Mouse (Mus musculus) embryonic fibroblast, embryonic 13.5 days (primary cell): ENCODE results near the gene Rnh1. TPM values are rescaled to one million over a fixed set of nuclear protein-coding genes. Genes with fewer than 3 reads are reported as not detected.

Source experiments
- H3K27ac ChIP-seq: 2 replicates; pipeline ENCODE4 v1.5.1; 2012; ENCODE audit warnings: low read length, control low read depth, inconsistent platforms; ENCODE audit not compliant: insufficient read depth
- H3K4me1 ChIP-seq: 2 replicates; pipeline ENCODE4 v1.6.1; 2011; ENCODE audit warnings: low read length; ENCODE audit not compliant: control insufficient read depth, insufficient read depth
- H3K4me3 ChIP-seq: 2 replicates; pipeline ENCODE4 v1.5.1; 2011; ENCODE audit warnings: mild to moderate bottlenecking, control low read depth, low read length; ENCODE audit not compliant: insufficient read depth
- CTCF ChIP-seq: IDR thresholded peaks from 2 replicates; pipeline ENCODE4 v1.5.1; 2011; ENCODE audit warnings: mild to moderate bottlenecking, control low read depth, low read length, moderate library complexity, borderline replicate concordance; ENCODE audit not compliant: insufficient read depth
- POLR2A ChIP-seq: IDR thresholded peaks from 2 replicates; pipeline ENCODE4 v1.6.1; 2011; ENCODE audit warnings: low read depth, mild to moderate bottlenecking, control low read depth, low read length, moderate library complexity
- polyA plus RNA-seq: library from polyadenylated mRNA; stranded (reverse); fragments of >200 nt; gene quantifications from 2 replicates; pipeline ENCODE4 v1.2.4, GENCODE M21; 2011; ENCODE audit warnings: low read depth; ENCODE audit not compliant: missing spikeins, insufficient read length

Rnh1 gene
- polyA plus RNA-seq, 1 experiment, result 108 TPM

GRCm38 (mm10) chr7:141173323-141173850, 730 bp upstream of the Rnh1 start:
- Histone ChIP-seq H3K4me1 (peaks cover 2% of the 10 kb centered on the region; the same call in 1 of the 2 replicates), H3K4me3 (peak overlapping the region; percentile 63; the same call in 1 of the 2 replicates), H3K27ac (peak overlapping the region; percentile 91; the same call in 1 of the 2 replicates)
- TF ChIP-seq POLR2A (no peak; the same call in 1 of the 2 replicates), CTCF (no peak)

GRCm38 (mm10) chr7:141169866-141170265, 2.8 kb downstream of the Rnh1 start:
- peaks cover 13% of the 10 kb centered on the region for H3K4me1 ChIP-seq
- no peak overlapping the region for H3K4me3 ChIP-seq
- no peak overlapping the region for H3K27ac ChIP-seq
- TF ChIP-seq CTCF (no peak), POLR2A (no peak)

GRCm38 (mm10) chr7:141169300-141169699, 3.4 kb downstream of the Rnh1 start:
- peak overlapping the region; percentile 86 for H3K27ac ChIP-seq
- peaks cover 16% of the 10 kb centered on the region for H3K4me1 ChIP-seq
- TF ChIP-seq CTCF, result no peak
- TF ChIP-seq POLR2A, result no peak
- no peak overlapping the region for H3K4me3 ChIP-seq

- Histone ChIP-seq H3K27ac (peak overlapping the region; percentile 86), H3K4me1 (peaks cover 20% of the 10 kb centered on the region), H3K4me3 (peak overlapping the region; percentile 73)
- TF ChIP-seq POLR2A (peak; percentile 55), CTCF (no peak)
These were observed 4.1 kb downstream of the Rnh1 start for GRCm38 (mm10) chr7:141168518-141168953.

- TF ChIP-seq POLR2A (no peak; the same call in 1 of the 2 replicates), CTCF (no peak)
- Histone ChIP-seq H3K4me3 (peak overlapping the region; percentile 73), H3K27ac (peak overlapping the region; percentile 86), H3K4me1 (peaks cover 20% of the 10 kb centered on the region)
These were observed 4.6 kb downstream of the Rnh1 start for GRCm38 (mm10) chr7:141167901-141168517.

- no peak for TF ChIP-seq POLR2A
- no peak for TF ChIP-seq CTCF
- peaks cover 20% of the 10 kb centered on the region for H3K4me1 ChIP-seq
- H3K27ac ChIP-seq, result peak overlapping the region; percentile 49
- H3K4me3 ChIP-seq, result no peak overlapping the region
These were observed 7.8 kb downstream of the Rnh1 start for GRCm38 (mm10) chr7:141164850-141165249.

- Histone ChIP-seq H3K4me3 (no peak overlapping the region), H3K4me1 (peaks cover 20% of the 10 kb centered on the region), H3K27ac (peak overlapping the region; percentile 49)
- TF ChIP-seq CTCF (no peak), POLR2A (no peak)
These were observed 8.3 kb downstream of the Rnh1 start for GRCm38 (mm10) chr7:141164397-141164796.

GRCm38 (mm10) chr7:141155362-141155761, 17.3 kb downstream of the Rnh1 start:
- no peaks in the 10 kb centered on the region for H3K4me1 ChIP-seq
- TF ChIP-seq POLR2A (no peak), CTCF (no peak)
- H3K4me3 ChIP-seq, result no peak overlapping the region
- no peak overlapping the region for H3K27ac ChIP-seq

GRCm38 (mm10) chr7:141148639-141149038, 24.0 kb downstream of the Rnh1 start:
- Histone ChIP-seq H3K4me1 (no peaks in the 10 kb centered on the region), H3K4me3 (no peak overlapping the region)
- no peak for TF ChIP-seq POLR2A
- TF ChIP-seq CTCF, result no peak

GRCm38 (mm10) chr7:141147044-141147443, 25.6 kb downstream of the Rnh1 start:
- TF ChIP-seq CTCF, result no peak
- Histone ChIP-seq H3K4me1 (no peaks in the 10 kb centered on the region), H3K4me3 (no peak overlapping the region), H3K27ac (no peak overlapping the region)

More at GRCm38 (mm10) chr7:141148639-141149038, 24.0 kb downstream of the Rnh1 start:
- no peak overlapping the region for H3K27ac ChIP-seq
